ENCODE assay signal across 10 mouse cellular contexts in the genomic region with DNA sequence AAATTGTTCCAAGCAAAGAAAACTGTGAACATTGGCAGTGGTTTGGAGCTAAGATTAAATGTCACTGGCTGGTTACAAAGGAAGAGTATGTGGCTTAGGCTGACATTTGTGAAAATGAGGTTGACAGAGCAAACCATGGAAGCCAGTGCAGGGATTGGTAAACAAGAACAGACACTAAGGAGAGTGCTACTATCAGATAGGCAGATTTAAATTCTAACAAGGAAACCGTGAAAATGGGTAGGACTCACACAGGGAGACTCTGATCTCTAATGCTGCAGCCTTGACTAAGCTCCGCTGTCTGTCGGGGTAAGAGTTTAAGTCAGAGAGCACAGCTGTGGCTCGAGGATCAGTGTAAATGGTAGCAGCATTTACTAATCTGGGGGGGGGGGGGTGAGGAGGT. TPM values are rescaled to one million over a fixed set of nuclear protein-coding genes. Genes with fewer than 3 reads are reported as not detected.
DNase-seq lines count a peak whose midpoint lies in the region; ATAC-seq lines count a peak whose summit lies in the region.
"Had no signal": no experiment of that assay in that cellular context is flagged by ENCODE, and none has a peak within 500 bp of the region (broad histone marks: within the 10 kb centered on the region; RNA-seq: fewer than 3 reads in every experiment).

No protein-coding gene starts in this region.

- H3K27me3 ChIP-seq in heart, embryonic 10.5 days (ENCODE audit: insufficient read depth, poor library complexity, severe bottlenecking), result no peaks in the 10 kb centered on the region
- no peaks in the 10 kb centered on the region for H3K27me3 ChIP-seq in midbrain, embryonic 11.5 days (ENCODE audit: control insufficient read depth, insufficient read depth, low read length)
- no peaks in the 10 kb centered on the region for H3K27me3 ChIP-seq in midbrain, embryonic 16.5 days (ENCODE audit: control insufficient read depth, insufficient read depth, low read depth, low read length)
- no peaks in the 10 kb centered on the region for H3K27me3 ChIP-seq in limb, embryonic 10.5 days (ENCODE audit: low read depth, poor library complexity, severe bottlenecking)
- H3K27me3 ChIP-seq in neural tube, embryonic 14.5 days (ENCODE audit: control insufficient read depth, insufficient read depth, low read length), result no peaks in the 10 kb centered on the region

- DNase-seq in heart, embryonic 10.5 days (ENCODE audit: low spot score), result peak; percentile 24
- no peak for DNase-seq in heart, adult 18-20 months
- DNase-seq in midbrain, embryonic 11.5 days (ENCODE audit: low spot score, missing footprints), result peak; percentile 57
- DNase-seq in limb, embryonic 10.5 days (ENCODE audit: low spot score), result peak; percentile 7
- no peak for DNase-seq in right cerebral cortex, postnatal 4 days
- DNase-seq in gastrocnemius, postnatal 25 days, result no peak
- DNase-seq: kidney, adult 18-20 months; lung, postnatal 4 days had no signal

- 0 out of 2 replicates have a peak, but pooled peaks have one; percentile 17 for ATAC-seq in midbrain, embryonic 11.5 days (ENCODE audit: low FRiP score)
- no peak for ATAC-seq in midbrain, embryonic 16.5 days
- ATAC-seq in neural tube, embryonic 14.5 days (ENCODE audit: low read depth), result no peak

- no peaks in the 10 kb centered on the region for H3K9me3 ChIP-seq in heart, embryonic 10.5 days
- no peaks in the 10 kb centered on the region for H3K9me3 ChIP-seq in midbrain, embryonic 11.5 days (ENCODE audit: control insufficient read depth, low read length)
- no peaks in the 10 kb centered on the region for H3K9me3 ChIP-seq in midbrain, embryonic 16.5 days (replicated peaks; ENCODE audit: control insufficient read depth, low read length, poor library complexity, severe bottlenecking)
- no peaks in the 10 kb centered on the region for H3K9me3 ChIP-seq in limb, embryonic 10.5 days (replicated peaks)
- H3K9me3 ChIP-seq in neural tube, embryonic 14.5 days (ENCODE audit: control insufficient read depth, low read length), result no peaks in the 10 kb centered on the region

- H3K27ac ChIP-seq in heart, embryonic 10.5 days, result no peak overlapping the region
- H3K27ac ChIP-seq in midbrain, embryonic 11.5 days (ENCODE audit: low read depth, low read length), result no peak overlapping the region
- H3K27ac ChIP-seq in midbrain, embryonic 16.5 days (ENCODE audit: low read length), result no peak overlapping the region
- no peak overlapping the region for H3K27ac ChIP-seq in limb, embryonic 10.5 days
- H3K27ac ChIP-seq in neural tube, embryonic 14.5 days (ENCODE audit: low read depth, low read length), result no peak overlapping the region

- H3K4me3 ChIP-seq in heart, embryonic 10.5 days, result 0 out of 2 replicates have a peak overlapping the region, but pooled peaks have one; percentile 42
- no peak overlapping the region for H3K4me3 ChIP-seq in midbrain, embryonic 11.5 days (ENCODE audit: low read depth, low read length)
- H3K4me3 ChIP-seq in midbrain, embryonic 16.5 days (ENCODE audit: low read depth, low read length), result no peak overlapping the region
- H3K4me3 ChIP-seq in limb, embryonic 10.5 days, result no peak overlapping the region
- no peak overlapping the region for H3K4me3 ChIP-seq in neural tube, embryonic 14.5 days (ENCODE audit: low read depth, low read length)

- no peak overlapping the region for H3K9ac ChIP-seq in midbrain, embryonic 11.5 days (ENCODE audit: low read length)
- H3K9ac ChIP-seq in midbrain, embryonic 16.5 days (ENCODE audit: low read depth, low read length), result no peak overlapping the region
- no peak overlapping the region for H3K9ac ChIP-seq in neural tube, embryonic 14.5 days (replicated peaks; ENCODE audit: low read depth, low read length)

- H3K4me1 ChIP-seq in heart, embryonic 10.5 days, result peaks cover 29% of the 10 kb centered on the region
- H3K4me1 ChIP-seq in midbrain, embryonic 11.5 days (ENCODE audit: control insufficient read depth, insufficient read depth, low read length), result peaks cover 10% of the 10 kb centered on the region
- H3K4me1 ChIP-seq in midbrain, embryonic 16.5 days (ENCODE audit: control insufficient read depth, insufficient read depth, low read length), result peaks cover 8% of the 10 kb centered on the region
- H3K4me1 ChIP-seq in limb, embryonic 10.5 days, result peaks cover 27% of the 10 kb centered on the region
- no peaks in the 10 kb centered on the region for H3K4me1 ChIP-seq in neural tube, embryonic 14.5 days (ENCODE audit: control insufficient read depth, insufficient read depth, low read length)

- H3K36me3 ChIP-seq in heart, embryonic 10.5 days, result peaks cover 19% of the 10 kb centered on the region
- no peaks in the 10 kb centered on the region for H3K36me3 ChIP-seq in midbrain, embryonic 11.5 days (ENCODE audit: control insufficient read depth, insufficient read depth, low read length)
- no peaks in the 10 kb centered on the region for H3K36me3 ChIP-seq in midbrain, embryonic 16.5 days (ENCODE audit: control insufficient read depth, insufficient read depth, low read length)
- H3K36me3 ChIP-seq in limb, embryonic 10.5 days, result peaks cover 18% of the 10 kb centered on the region
- H3K36me3 ChIP-seq in neural tube, embryonic 14.5 days (ENCODE audit: control insufficient read depth, insufficient read depth, low read length), result no peaks in the 10 kb centered on the region

- 56% methylated on average over 4 of the region's 4 CpGs for WGBS in heart, embryonic 10.5 days
- WGBS in midbrain, embryonic 11.5 days, result 21% methylated on average over 4 of the region's 4 CpGs
- 26% methylated on average over 4 of the region's 4 CpGs for WGBS in midbrain, embryonic 16.5 days
- 82% methylated on average over 4 of the region's 4 CpGs for WGBS in limb, embryonic 10.5 days
- 77% methylated on average over 4 of the region's 4 CpGs for WGBS in neural tube, embryonic 14.5 days

- no peak overlapping the region for H3K4me2 ChIP-seq in midbrain, embryonic 11.5 days
- no peak overlapping the region for H3K4me2 ChIP-seq in midbrain, embryonic 16.5 days (ENCODE audit: low read length)
- H3K4me2 ChIP-seq in neural tube, embryonic 14.5 days (ENCODE audit: low read depth, low read length), result peak overlapping the region; percentile 87; the same call in 1 of the 2 replicates

RNA-seq across cellular contexts. Expression of gene Msrb3, which starts 15.2 kb away (rescaled TPM):
- polyA plus RNA-seq in heart, embryonic 10.5 days (2016; fragmentation: Nextera tagmentation; extraction: Ambion mirVana), result 15.4 and 20.6 TPM in 2 replicates
- total RNA-seq in heart, adult 18-20 months (2021), result 10 to 100 TPM; 96.1 to 96.6 TPM
- polyA plus RNA-seq in midbrain, embryonic 11.5 days (2014; fragmentation: Nextera tagmentation; extraction: Ambion mirVana), result 3.9 and 4.6 TPM in 2 replicates
- 1.0 and 1.3 TPM in 2 replicates for polyA plus RNA-seq in midbrain, embryonic 16.5 days (2015; fragmentation: Nextera tagmentation; extraction: Ambion mirVana)
- 5.4 and 7.2 TPM in 2 replicates for polyA plus RNA-seq in limb, embryonic 10.5 days (2016; fragmentation: Nextera tagmentation; extraction: Ambion mirVana)
- 0.50 and 2.0 TPM in 2 replicates for polyA plus RNA-seq in neural tube, embryonic 14.5 days (2014; fragmentation: Nextera tagmentation; extraction: Ambion mirVana)
- 100 to 1,000 TPM in 1 of 2 experiments, 10 to 100 TPM in 1; 82.3 to 109 TPM for total RNA-seq in gastrocnemius, postnatal 25 days (2021)

Comparison
In these comparisons a context has a peak if more than half of its experiments do, and no peak if none do; other contexts are left out.
1. DNase-seq: peak in heart, embryonic 10.5 days (single experiment), midbrain, embryonic 11.5 days (single experiment) and limb, embryonic 10.5 days (single experiment); none in heart, adult 18-20 months (0 of 2), right cerebral cortex, postnatal 4 days (single experiment) and gastrocnemius, postnatal 25 days (single experiment).